Mouse (Mus musculus): ENCODE results near the gene Qars.

- TF ChIP-seq CTCF (IDR thresholded peaks at IDR 0.05; ENCODE audit: low read depth), result no peak
- peak; percentile 71 for TF ChIP-seq EP300 (optimal IDR thresholded peaks at IDR 0.05)
Measured at GRCm38 (mm10) chr9:108507619-108508434, at the start of gene Qars.

Data from stomach, postnatal 0 days (tissue).